Comparison of ENCODE assay signal across 23 mouse cellular contexts in the genomic region with DNA sequence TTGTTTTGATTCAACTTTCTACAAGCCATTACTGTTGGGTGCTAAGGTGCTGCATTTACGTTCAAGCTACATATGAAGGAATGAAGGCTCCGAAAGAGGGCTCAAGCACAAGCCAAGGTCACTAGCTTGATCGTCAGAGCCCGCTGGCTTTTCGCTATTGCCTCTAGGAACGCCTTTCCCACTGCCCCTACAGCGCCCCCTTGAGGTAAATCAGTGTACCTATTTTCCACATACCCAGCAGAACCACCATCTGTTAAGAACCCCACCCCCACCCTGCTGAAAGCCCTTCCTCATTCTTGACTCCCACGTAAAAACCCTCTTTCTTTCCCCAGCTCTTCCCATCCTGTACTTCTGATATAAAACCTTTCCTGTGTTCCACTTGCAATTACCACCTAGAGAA. TPM values are rescaled to one million over a fixed set of nuclear protein-coding genes. Genes with fewer than 3 reads are reported as not detected.
A peak's percentile ranks its signal among the peaks of the same experiment; 100 is the strongest.
DNase-seq lines count a peak whose midpoint lies in the region; ATAC-seq and TF ChIP-seq lines count a peak whose summit lies in the region.
"Had no signal": no experiment of that assay in that cellular context is flagged by ENCODE, and none has a peak within 500 bp of the region (broad histone marks: within the 10 kb centered on the region; RNA-seq: fewer than 3 reads in every experiment).

No protein-coding gene starts in this region.

- 0 out of 2 replicates have a peak, but pooled peaks have one; percentile 5 for TF ChIP-seq CTCF in liver, embryonic 14.5 days (IDR thresholded peaks at IDR 0.05; ENCODE audit: low read depth)

- H3K27me3 ChIP-seq in liver, embryonic 14.5 days (ENCODE audit: control insufficient read depth, insufficient read depth, low read length) = no peaks in the 10 kb centered on the region
- H3K27me3 ChIP-seq: forebrain, embryonic 12.5 days; heart, embryonic 13.5 days; liver, embryonic 12.5 days had no signal

- no peak overlapping the region for H3K27ac ChIP-seq in liver, embryonic 14.5 days
- H3K27ac ChIP-seq: forebrain, embryonic 12.5 days; heart, embryonic 13.5 days; kidney, postnatal 0 days; liver, embryonic 12.5 days; stomach, postnatal 0 days had no signal

- no peaks in the 10 kb centered on the region; the same call in 1 of the 2 replicates for H3K9me3 ChIP-seq in liver, embryonic 14.5 days (ENCODE audit: control insufficient read depth, low read length)
- H3K9me3 ChIP-seq: forebrain, embryonic 12.5 days; heart, embryonic 13.5 days; liver, embryonic 12.5 days had no signal

- H3K4me2 ChIP-seq in liver, embryonic 14.5 days (ENCODE audit: low read depth) = no peak overlapping the region
- H3K4me2 ChIP-seq: forebrain, embryonic 12.5 days; heart, embryonic 13.5 days; liver, embryonic 12.5 days; lung, embryonic 14.5 days had no signal

- 31% methylated on average over 8 of the region's 8 CpGs for WGBS in liver, embryonic 14.5 days (ENCODE audit: insufficient replicate concordance)

- no peaks in the 10 kb centered on the region for H3K36me3 ChIP-seq in liver, embryonic 14.5 days (replicated peaks; ENCODE audit: control insufficient read depth, insufficient read depth, low read depth)
- H3K36me3 ChIP-seq: forebrain, embryonic 12.5 days; heart, embryonic 13.5 days; liver, embryonic 12.5 days had no signal

- no peak overlapping the region for H3K9ac ChIP-seq in liver, embryonic 14.5 days (replicated peaks)
- H3K9ac ChIP-seq: forebrain, embryonic 12.5 days; heart, embryonic 13.5 days; liver, embryonic 12.5 days; lung, embryonic 14.5 days had no signal

- ATAC-seq in liver, embryonic 14.5 days (ENCODE audit: insufficient read depth) = no peak
- ATAC-seq in frontal cortex, adult (ENCODE audit: low TSS enrichment) = no peak
- ATAC-seq: activated CD4-positive, CD25-positive, alpha-beta regulatory T cell, adult 4 months; hindbrain, embryonic 16.5 days; liver, embryonic 12.5 days; midbrain, embryonic 16.5 days had no signal

- DNase-seq in cerebellum, postnatal 10 days = peak; percentile 62 to 74
- DNase-seq in cerebellum, adult 11-12 months = no peak
- DNase-seq in liver, embryonic 14.5 days (ENCODE audit: low read depth in 3 of 3, low spot score in 3 of 3) = no peak
- no peak for DNase-seq in liver
- peak; percentile 61 for DNase-seq in brain, adult 2 months (ENCODE audit: low read depth, low spot score)
- no peak for DNase-seq in kidney, postnatal 10 days
- DNase-seq: adrenal gland, postnatal 25 days; gastrocnemius, postnatal 14 days; heart, adult 18-20 months; kidney, adult 11 months; lung, embryonic 14.5 days; lung, postnatal 36 days; right cerebral cortex, postnatal 4 days; thymus, postnatal 25 days had no signal

- H3K4me1 ChIP-seq in liver, embryonic 14.5 days (replicated peaks; ENCODE audit: control insufficient read depth in 2 of 2, insufficient read depth in 2 of 2, low read length in 1 of 2) = no peaks in the 10 kb centered on the region
- H3K4me1 ChIP-seq: heart, embryonic 13.5 days; liver, embryonic 12.5 days had no signal

- TF ChIP-seq EP300 in liver, embryonic 14.5 days (IDR thresholded peaks at IDR 0.05; ENCODE audit: low read depth) = no peak

- no peak overlapping the region for H3K4me3 ChIP-seq in liver, embryonic 14.5 days (ENCODE audit: insufficient read depth in 1 of 2, low read depth in 2 of 2, low read length in 2 of 2)
- H3K4me3 ChIP-seq: forebrain, embryonic 12.5 days; heart, embryonic 13.5 days; liver, embryonic 12.5 days had no signal

RNA-seq across cellular contexts. Expression of gene Srrm4, which starts 35.0 kb away (rescaled TPM):
- 0.17 and 0.28 TPM in 2 replicates for polyA plus RNA-seq in liver, embryonic 14.5 days (2012; rRNA removed)
- 0.24 and 0.28 TPM in 2 replicates for polyA plus RNA-seq in liver, embryonic 14.5 days (2014; fragmentation: Nextera tagmentation; extraction: Ambion mirVana)
- polyA plus RNA-seq: activated CD4-positive, CD25-positive, alpha-beta regulatory T cell, adult 4 months had no signal

Comparison
In these comparisons a context has a peak if more than half of its experiments do, and no peak if none do; other contexts are left out.
1. DNase-seq: peak in cerebellum, postnatal 10 days (2 of 2) and brain, adult 2 months (single experiment); none in cerebellum, adult 11-12 months (single experiment), liver, embryonic 14.5 days (0 of 3), liver (single experiment) and kidney, postnatal 10 days (single experiment).